Mouse (Mus musculus): ENCODE results near the gene Rnf222.

GRCm38 (mm10) chr11:68871748-68872147, 16.6 kb upstream of the Rnf222 start, which contains the start of gene Ndel1:
- TF ChIP-seq UBTF (IDR thresholded peaks at IDR 0.05; ENCODE audit: borderline replicate concordance, insufficient read depth, low read depth, low read length) (no peak), EP300 (IDR thresholded peaks at IDR 0.05; ENCODE audit: low read depth in 1 of 2, low read length in 2 of 2) (no peak)

Measured in MEL (cell line).